Mouse (Mus musculus): ENCODE results near the gene Rps15.

The Rps15 gene

DNA sequence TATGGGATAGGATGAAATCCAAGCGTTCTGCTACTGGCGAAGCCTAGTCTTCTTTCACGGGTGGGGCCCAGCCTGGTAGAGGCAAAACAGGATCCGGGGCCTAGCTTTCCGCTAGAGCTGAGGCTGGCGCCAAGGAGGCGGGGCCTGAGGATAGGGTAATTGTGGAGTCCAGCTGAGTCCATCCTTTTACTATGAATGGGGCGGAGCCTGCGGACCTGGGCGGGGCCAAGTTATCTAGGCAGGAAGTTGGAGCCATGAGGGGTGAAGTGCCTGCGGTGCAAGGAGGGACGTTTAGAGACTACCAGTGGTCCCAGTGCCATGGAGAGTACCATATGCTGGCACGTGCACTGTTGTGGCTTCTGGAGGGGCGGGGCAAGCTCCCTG, 30.7 kb upstream of the Rps15 start:
- peak; percentile 86 for DNase-seq

DNA sequence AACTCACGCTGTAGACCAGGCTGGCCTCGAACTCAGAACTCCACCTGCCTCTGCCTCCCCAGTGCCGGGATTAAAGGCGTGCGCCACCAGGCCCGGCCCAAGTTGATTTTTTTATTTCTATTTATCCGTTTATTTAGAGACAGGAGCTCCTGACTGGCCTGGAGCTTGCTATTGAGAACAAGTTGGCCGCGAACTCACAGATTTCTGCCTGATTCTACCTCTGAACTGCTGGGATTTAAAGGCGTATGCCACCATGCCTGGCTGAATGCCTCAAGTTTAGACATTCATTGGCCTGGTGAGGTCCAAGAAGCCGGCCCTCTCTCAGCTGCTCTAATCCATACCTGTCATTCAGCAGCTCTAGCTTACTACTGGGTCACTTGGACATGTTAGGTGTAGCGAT, 30.1 kb upstream of the Rps15 start:
- DNase-seq, result no peak

DNA sequence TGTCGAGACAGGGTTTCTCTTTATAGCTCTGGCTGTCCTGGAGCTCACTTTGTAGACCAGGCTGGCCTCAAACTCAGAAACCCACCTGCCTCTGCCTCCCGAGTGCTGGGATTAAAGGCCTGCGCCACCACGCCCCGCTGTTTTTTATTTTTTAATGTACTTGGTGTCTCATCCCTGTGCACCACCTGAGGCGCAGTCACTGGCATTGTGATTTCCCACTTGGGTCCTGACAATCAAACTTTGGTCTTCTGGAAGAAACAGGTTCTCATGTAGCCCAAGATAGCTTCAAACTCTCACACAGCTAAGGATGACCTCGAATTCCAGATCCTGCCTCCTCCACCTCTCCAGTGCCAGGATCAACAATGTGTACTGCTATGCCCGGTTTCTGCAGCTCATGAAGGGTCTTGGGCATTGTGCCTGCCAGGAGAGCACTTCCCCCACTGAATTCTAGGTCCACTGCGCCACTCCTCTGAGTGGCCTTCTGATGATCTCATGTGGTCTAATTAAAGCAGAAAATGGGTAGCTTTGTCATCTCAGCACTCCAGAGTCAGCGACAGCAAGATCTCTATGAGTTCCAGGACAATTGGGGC, 29.4 kb upstream of the Rps15 start:
- no peak for DNase-seq

DNA sequence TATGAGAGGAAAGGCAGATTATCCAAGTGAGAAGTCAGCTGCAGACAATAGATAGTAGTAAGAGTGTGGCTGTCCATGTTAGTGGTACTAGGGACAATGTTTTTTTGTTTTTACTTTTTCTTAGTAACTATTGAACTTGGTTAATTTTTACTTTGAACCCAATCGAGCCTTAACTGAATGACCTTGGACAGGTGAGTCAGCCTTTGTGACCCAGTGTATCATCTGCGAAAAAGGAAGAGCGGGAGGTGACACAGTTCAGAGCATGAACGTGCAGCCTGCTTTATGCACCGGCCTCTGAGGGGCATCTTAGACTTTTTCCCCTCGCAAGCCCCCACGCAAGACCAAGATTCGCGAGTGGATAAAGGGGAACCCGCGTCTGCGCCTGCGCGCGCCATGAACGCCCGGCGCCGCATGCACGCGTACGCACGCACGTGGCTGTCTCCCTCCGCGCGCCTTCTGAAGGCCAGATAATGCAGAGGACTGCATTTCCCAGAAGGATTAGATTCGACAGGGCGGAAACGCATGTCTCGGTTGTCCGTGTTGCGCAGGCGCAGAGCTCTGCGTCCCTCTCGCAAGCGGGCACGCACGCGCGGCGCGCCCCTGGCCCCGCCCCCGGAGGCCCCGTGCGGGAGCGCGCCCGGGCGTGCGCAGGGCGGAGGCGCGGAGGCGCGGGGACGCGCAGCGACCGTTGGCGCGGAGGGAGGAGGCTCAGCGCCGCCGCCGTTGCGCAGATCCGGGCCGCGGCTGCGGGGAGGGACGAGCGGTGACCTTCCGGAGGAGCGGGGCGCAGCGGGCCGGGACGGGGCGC, 27.7 kb upstream of the Rps15 start:
- peak; percentile 100 for DNase-seq

DNA sequence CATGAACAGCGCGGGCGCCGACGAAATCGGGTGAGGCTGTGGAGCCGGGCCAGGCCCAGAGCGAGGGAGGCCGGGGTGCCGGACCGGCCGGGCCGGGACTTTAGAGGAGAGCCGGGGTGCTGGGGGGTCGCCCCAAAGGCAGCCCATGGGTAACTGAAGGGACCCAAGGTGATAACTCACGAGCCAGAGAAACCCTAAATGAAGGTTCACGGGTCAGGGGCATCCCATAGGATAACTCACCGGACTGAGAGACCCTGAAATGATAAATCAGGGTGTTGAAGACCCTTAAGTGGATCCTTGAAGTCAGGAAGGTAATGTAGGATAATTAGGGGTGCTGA, 27.1 kb upstream of the Rps15 start:
- no peak for DNase-seq

DNA sequence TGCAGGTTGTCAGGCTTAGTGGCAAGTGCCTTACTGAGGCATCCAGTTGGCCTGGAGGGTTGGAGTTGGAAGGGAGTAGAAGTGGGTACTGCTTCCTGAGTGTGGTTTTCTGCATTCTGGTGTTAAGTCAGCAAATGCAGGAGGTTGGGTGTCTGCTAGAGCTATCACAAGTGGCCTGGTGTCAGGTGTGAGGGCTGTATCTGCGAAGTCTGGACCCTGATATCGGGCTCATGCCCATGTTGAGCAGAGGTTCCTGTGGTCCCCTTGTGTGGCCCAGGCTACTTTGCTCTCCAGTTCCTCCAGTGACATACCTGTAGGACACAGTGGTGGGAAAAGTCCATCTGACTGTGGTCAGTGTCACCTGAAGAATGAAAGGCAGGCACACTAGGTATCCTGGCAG, 22.2 kb upstream of the Rps15 start:
- DNase-seq, result no peak

DNA sequence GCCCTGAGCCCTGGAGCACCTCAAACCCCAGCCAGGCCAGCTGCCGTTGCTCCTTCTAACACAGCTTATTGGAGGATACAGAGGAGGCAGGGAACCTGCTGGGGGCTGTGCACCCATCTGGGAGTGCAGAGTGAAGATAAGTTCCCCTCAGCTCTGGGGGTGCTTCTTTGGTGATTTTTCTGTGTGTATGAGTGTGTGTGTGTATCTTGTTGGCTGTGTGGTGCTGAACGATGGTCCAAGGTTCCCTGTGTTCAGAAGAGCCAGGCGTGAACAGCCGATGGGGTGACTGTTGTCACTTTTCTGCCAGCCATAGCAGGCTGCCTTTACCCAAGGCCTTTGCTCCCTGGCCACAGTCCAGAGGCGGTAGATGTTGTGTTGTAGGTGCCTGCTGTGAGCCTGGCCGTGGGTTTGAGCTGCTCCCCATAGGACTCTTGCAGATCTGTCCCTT, 21.5 kb upstream of the Rps15 start:
- no peak for DNase-seq

DNA sequence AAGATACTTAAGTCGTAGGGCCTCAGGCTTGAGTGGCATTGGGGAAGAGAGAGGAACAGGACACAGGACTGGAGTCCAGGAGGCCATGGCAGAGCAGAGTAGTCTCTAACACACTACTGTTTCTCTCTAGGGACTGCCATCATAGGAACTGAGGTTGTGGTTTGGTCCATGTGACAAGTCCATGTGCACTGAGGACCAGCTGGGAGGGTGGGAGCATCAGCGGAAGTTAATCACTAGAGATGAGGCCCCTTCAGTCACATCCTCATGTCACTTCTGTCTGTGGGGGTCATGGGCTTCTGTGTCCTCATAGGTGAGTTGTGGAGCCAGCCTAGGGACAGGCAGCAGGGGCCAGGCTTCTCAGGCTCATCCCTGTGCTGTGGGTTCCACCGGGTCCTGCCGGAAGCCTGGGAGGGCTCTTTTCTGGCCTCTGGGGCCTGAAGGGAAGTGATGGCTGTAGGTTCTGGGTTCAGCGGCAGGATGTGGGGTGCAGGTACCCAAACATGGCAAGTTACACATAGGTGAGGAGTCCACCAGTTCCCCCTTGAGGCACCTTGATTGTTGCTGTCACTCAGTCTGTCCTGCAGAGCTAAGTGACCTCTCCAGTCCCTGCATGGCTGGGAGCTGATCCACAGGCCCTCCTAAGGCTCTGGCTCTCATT, 20.9 kb upstream of the Rps15 start:
- DNase-seq, result no peak

DNA sequence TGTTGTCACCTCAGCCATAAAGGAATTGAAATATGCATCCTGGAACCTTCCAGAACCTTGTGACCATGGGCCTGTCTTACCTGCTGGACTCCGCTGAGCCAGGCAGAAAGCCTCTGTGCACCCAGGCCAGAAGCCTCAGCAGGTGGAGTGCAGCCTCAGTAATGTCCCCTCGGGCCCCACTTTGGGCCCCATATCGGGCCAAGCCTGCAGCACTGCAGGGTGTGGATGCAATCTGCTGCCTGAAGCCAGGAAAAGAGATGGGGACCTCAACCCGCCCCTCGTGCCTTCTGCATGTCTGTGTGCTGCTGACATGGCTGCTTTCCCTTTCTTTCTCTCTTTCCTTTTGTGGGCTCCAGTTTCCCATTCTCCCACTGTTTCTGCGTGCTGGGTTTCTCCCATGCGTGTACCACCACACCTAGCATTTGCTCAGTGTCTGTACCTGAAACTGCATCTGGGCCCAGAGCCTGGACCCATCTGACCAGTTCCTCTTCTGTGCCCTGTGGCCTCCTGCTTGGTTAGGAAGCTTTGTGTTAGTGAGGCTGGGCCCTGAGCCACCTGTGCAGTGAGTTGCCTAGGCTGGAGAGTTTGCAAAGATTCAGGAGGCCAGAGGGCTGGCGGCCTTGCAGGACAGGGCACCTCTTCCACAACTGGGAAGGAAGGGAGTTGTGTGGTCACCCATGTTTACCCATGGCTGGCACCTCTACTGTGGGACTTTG, 20.2 kb upstream of the Rps15 start:
- DNase-seq, result no peak

DNA sequence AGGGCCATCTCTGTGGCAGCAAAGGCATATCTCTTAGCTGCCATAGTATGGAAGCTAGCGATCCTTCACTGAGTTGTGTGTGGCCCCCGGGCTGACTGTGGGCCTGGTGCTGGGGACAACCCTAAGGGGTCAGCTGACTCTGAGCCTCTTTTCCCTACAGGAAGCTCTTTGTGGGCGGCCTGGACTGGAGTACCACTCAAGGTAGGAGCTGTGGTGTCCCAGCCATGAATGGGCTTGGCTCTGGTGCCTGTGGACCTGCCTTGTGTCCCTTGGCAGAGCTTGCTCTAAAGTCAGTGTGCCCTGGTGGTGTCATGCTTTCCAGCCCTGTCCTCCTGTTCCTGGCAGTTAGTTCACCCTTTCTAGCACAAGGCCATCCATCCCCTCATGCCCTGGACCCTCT, 18.4 kb upstream of the Rps15 start:
- DNase-seq, result no peak

DNA sequence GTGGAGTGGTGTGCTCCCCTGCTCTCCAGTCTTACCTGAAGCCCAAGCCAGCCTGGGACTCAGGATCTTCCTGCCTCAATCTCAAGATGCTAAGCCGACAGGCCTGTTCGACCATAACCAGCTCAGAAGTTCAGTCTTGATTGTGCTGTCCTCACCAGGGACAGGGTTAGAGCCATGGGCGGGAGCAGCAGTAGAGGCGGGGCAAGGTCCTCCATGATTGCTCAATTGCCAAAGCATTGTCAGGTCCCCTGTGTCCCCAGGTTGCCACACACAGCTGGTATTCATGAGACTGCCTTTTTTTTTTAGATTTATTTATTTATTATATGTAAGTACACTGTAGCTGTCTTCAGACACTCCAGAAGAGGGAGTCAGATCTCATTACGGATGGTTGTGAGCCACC, 16.0 kb upstream of the Rps15 start:
- DNase-seq, result no peak

DNA sequence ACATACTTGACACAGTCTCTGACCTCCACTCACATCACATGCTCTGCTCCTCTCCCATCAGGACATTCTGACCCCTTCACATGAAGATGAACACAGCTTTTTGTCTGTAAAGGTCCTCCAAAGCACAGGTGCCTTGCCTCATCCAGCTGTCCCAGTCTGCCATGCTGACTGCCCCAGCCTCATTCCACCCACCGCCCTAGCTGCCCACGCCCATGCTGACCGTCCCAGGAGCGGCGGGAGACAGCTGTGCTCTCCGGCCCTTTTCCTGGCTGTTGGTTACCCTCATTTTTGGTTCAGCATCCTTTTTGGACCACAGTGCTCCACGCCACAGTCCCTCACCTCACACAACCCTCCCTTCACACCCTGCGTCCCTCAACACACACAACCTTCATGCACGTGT, 13.9 kb upstream of the Rps15 start:
- DNase-seq, result no peak

DNA sequence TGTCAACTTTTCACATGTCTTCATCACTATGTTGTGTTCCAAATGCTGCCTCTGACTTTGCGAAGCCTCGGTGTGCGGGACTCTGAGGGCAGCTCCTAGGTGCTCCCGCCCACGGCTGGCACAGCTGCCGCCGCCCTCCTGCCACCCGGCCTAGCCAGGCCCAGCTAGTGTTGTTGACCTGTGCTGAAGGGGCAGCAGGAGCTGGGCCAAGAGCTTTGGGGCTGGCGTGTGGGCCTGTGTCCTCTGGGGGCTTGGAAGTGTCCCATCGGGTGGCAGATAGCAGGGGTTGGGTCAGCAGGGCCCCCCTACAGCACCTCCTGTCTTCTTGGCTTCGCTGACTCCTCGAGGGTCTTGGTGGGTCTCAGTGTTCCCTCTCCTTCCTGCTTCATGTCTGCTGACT, 13.0 kb upstream of the Rps15 start:
- DNase-seq, result no peak

DNA sequence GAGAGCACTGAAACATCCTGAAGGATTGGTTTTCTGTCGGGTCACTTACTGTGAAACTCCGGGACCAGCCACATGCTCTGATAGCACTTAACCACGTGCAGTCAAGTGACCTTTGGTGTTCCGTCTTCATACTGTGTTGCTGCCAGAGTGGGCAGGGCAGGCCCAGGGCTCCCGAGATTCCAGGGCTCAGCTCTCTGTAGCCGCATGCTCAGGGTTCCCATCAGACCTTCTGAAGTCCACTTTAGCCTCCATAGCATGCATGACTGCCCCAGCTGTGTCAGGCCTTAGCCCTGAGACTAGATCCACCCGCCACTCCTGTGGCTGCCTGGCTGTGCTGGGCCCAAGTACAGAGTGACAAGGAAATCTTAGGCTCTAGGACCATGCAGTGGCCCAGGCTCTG, 10.9 kb upstream of the Rps15 start:
- DNase-seq, result no peak

DNA sequence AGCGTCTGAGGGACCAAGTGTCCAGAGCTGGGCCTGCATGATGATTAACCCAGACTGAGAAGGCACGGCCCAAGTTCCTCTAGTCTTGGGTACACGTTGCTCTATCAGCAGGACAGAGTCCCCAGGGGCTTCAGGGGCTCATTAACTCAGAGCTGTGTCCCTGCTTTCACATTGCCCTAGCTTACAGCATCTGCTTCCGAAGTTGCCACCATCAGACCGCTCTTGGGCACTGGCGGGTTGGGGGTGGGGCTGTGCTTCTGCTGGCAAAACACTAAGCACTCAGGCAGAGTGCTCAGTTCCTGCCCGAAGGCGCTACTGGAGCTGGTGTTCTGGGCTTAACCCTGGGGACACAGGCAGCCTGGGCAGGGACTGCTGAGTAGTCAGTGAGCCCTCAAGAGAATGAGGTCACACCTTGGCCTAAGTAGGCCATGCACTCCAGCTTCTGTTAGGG, 10.3 kb upstream of the Rps15 start:
- peak; percentile 40 for DNase-seq

DNA sequence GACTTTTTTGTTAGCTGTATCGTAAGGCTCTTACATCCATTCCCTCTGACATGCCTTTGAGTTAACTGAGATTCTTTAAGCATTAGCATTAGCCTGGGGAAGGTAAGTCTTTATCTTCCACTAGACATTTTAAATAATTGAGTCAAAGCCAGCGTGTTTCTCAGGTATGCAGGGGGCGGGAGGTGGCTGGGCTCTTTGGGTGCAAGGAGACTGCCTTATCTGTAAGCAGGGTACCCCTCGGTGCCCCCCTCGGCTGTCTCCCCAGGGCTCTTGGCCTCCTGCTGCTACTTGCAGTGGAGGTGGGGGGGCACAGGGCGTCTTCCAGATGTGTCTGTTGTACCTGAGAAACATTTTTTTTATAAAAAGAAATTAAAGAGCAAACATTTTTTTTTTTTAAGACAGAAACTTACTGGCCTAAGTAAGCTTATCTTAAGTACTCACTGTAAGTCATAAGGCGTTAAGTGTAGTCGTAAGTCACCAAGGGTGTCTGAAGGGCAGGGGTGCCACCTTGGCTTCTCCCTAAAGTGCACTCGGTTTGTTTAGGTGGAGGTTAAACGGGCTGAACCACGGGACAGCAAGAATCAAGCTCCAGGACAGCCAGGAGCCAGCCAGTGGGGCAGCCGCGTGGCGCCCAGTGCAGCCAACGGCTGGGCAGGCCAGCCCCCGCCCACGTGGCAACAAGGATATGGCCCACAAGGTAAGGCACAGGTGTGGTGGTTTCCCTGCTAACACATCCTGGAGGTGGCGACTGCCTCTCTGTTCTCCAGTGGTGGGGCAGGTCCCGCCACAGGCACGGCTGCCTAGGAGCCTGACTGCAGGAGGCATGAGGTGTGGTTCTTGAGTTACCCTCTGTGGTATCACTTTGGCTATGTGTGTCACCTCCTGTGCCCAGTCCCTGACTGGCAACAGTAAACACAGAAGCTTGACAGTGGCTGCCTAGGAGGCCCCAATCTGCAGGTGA, 9.5 kb upstream of the Rps15 start:
- no peak for DNase-seq

DNA sequence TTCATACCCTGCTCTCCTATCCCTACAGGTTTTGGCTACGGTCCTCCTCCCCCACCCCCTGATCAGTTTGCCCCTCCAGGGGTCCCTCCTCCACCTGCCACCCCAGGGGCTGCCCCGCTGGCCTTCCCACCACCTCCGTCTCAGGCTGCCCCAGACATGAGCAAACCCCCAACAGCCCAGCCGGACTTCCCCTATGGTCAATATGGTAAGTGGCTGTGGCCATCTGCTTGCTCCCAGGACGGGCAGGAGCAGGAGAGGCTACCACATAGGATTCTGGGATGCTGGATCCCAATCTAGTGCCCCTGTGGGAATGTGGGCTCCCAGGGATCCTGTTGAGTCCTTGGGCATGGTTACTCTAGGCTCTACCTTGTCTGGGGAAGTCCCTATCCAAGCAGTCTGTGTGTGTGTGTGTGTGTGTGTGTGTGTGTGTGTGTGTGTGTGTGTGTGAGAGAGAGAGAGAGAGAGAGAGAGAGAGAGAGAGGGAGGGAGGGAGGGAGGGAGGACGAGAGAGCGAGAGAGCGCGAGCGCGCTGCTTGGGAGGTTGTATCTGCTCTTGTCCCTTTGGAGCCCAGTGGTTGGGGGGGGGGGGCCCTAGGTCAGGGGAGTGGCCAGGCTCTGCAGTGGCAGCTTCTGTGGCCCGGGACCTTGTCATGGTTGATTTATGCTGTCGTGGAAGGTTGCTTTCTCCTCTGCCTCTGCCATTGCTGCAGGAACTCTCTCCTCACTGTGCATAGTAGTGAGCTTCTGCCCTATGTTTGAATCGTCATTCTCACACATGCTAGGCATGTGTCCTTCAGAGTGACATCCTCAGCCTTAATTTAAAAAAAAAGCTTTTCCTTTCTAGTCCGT, 6.8 kb upstream of the Rps15 start:
- no peak for DNase-seq

DNA sequence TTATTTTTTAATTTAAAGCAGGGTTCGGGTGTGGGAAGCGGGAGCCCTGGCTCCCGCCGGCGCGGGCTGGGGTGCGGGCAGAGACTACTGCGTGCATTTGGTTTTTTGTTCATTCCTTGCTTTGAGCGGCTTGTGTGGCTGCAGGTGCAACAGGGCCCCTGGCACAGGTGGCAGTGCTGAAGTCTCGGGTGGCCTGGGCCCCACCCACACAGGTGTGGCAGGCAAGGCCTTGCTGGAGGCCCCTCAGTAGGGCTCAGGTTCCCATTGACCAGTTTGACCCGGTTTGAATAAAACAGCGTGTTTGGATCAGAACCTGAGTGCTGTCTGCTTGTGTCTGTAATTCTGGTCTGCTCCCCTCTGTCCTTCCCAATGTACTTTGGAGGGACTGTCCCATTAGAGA, 4.2 kb upstream of the Rps15 start:
- DNase-seq, result peak; percentile 5

DNA sequence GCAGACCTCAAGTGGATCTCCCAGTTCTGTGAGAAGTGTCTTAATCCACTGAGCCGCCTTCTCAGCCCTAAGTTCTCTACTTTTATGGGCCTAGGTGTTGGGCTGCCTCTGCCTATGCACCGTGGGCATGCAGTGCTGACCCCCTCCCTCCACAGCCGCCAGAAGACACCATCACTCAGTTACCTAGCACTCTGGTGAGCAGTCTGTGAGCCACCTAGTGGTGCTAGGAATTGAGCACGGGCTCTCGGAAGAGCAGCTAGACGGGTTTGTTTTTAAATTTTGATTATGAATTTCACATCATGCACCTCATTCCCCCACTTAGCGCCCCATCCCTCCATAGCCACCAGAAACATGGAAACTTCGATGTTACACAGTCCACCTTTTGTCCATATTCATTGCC, 3.6 kb upstream of the Rps15 start:
- DNase-seq, result peak; percentile 7

DNA sequence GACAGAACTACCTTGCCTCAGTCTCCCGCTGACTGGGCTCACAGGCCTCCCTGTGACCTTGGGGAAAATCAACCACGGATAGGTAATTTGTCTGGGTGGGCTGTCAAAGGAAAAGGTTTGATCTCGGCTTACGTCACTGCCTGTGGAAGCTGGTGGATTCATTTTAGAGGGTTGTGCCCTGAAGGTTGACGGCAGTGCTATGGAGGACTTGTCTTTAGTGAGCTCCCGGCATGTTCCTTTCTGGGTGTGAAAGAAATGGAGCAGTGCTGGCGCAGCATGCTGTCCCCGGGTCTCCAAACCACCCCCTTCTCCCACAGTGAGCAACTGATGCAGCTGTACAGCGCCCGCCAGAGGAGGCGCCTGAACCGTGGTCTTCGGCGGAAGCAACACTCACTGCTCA, 1.1 kb downstream of the Rps15 start:
- DNase-seq, result no peak

DNA sequence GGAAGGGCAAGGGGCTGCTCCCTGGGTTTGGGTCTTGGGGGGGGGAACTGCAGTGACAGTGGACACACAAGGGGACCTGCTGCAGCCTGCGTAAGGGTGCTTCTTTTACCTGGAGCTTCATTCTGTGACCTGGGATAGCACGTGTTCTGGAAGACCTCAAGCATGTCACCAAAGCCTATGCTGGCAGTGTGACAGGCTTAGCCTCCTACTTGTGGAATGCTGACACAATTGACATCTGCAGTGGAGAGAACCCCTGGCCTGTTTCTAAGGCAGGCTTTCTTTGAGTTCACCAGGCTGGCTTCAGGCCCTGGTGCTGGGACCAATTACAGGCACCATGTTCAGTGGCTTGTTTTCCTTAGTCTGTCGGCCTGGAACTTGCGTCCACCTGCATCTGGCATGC, 2.1 kb downstream of the Rps15 start:
- DNase-seq, result no peak

Measured in right cerebral cortex, postnatal 14 days (tissue).